Mouse (Mus musculus) right cerebral cortex, postnatal 10 days (tissue): ENCODE results near the gene Gm49416.
"Not testable (repeated sequence)": the region's sequence is repeated elsewhere in the genome, so short reads cannot be mapped to it uniquely, and the experiment has no call there.

ENCODE experiments used
- DNase-seq, 2 experiments: peaks; one replicate each; pipeline ENCODE4 v3.0.0; 2021; ENCODE audit warnings: low spot score in 2 of 2

The Gm49416 gene

DNA sequence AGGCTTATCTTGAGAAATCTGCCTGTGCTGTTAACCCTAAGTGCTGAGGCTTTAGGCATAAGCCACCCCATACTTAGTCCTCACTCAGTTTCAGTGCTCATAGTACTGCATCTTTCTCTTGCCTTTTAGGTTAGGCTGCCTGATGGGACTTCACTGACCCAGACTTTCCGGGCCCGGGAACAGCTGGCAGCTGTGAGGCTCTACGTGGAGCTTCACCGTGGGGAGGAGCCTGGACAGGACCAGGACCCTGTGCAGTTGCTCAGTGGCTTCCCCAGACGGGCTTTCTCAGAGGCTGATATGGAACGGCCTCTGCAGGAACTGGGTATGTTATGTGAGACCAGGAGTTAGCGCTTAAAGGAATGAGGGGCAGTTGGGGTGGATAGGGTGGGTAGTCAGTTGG is 13.7 kb upstream of the Gm49416 start:
- no peak for DNase-seq

DNA sequence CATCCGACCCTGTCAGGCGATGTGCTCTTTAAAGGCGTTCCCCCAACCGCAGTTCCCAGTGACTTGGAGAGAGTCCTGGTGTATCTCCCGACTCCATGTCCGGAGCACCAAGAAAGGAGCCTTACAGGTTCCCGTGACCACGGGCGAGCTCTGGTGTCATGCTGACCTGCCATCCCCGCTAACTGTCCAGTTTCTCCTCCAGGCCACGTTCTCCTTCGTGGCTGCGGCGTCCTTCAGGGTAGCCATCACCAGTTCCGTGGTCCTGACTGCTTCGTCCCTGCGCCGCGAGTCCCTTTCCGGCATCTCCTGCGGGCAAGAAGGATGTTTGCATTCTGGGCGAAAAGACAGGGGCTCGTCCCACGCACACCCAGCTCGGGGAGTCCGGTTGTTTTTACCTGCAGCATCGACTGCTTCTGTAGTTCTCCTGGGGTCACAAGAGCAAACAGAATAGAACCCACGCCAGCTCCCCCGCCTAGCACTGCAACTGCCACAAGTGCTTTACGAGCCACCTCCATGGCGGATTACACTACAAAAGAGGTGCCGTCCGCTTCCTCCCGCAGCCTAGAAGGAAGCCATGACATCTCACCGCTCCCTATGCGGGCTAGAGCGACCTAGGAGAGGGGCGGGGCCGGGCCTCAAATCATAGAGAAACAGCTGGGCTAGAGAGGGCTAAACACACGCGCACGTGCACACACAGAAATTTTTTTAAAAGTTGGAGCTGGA is 8.3 kb upstream of the Gm49416 start, which contains the start of gene Uqcc3:
Gene Uqcc3 (minus strand): TSS at position 613 of the 723 bp plus-strand sequence.
- peak; percentile 92 to 94 for DNase-seq

DNA sequence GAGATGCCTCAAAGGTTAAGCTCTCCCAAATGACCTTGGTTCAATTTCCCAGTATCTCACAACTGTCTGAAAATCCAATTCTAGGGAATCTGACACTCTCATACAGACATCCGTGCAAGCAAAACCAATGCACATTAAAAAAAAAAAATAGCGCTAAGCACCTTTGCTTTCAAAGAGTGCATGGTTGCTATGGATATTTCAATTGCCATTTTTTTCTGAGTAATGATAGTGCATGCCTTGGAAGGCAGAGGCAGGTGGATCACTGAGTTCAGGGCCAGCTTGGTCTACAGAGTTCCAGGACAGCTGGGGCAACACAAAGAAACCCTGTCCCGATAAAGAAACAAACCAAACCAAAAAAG is 7.7 kb upstream of the Gm49416 start:
- DNase-seq, result no peak

GRCm38 (mm10) chr19:8883616-8884015 is 5.1 kb upstream of the Gm49416 start, which contains the start of the genes Lbhd1 and Gm49403:
Lbhd1 (plus strand) TSS chr19:8883732.
Gm49403 (plus strand) TSS chr19:8883930.
- DNase-seq, result no peak

DNA sequence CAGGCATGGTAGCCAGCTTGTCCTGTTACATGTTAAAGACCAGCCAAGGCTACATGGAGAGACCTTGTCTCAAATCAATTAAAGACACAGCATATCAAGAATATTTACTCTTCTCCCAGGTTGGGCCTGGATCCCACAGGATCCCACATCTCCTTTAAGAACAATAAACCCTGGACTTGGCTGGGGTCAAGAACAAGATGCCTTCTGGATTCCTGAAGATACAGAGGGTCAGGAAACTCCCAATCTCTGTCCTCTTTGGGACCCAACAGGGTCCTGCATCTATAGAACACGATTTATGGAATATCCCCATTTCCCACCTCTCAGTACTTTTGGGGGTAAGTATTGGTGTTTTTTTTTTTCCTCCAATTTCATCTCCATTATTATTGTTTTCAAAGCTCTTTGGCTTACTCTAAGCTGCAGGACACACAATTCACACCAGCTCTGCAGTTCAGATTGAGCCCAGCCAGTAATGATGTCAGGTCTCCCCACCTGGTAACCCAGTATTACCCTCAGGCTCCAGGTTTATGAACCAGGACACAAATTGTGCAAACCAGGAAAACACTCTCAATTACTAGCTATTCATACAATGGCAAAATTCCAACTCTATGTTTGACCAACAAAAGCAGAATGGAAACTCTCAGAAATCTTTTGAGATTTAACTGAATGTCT is 1.7 kb upstream of the Gm49416 start:
- DNase-seq, result no peak

GRCm38 (mm10) chr19:8887585-8888463 is 902 bp upstream of the Gm49416 start:
- DNase-seq, result peak in 1 of 2 experiments; percentile 13

- DNase-seq, result peak; percentile 91
Measured at GRCm38 (mm10) chr19:8892829-8893766, 4.4 kb downstream of the Gm49416 start, which contains the start of gene Ints5. Ints5 (plus strand) TSS chr19:8893005.

- DNase-seq, result no peak
Measured at GRCm38 (mm10) chr19:8895397-8895960, 6.8 kb downstream of the Gm49416 start.

GRCm38 (mm10) chr19:8896231-8896630 is 7.5 kb downstream of the Gm49416 start:
- DNase-seq, result not testable (repeated sequence)

GRCm38 (mm10) chr19:8897211-8897864 is 8.6 kb downstream of the Gm49416 start:
- peak; percentile 56 to 60 for DNase-seq

DNA sequence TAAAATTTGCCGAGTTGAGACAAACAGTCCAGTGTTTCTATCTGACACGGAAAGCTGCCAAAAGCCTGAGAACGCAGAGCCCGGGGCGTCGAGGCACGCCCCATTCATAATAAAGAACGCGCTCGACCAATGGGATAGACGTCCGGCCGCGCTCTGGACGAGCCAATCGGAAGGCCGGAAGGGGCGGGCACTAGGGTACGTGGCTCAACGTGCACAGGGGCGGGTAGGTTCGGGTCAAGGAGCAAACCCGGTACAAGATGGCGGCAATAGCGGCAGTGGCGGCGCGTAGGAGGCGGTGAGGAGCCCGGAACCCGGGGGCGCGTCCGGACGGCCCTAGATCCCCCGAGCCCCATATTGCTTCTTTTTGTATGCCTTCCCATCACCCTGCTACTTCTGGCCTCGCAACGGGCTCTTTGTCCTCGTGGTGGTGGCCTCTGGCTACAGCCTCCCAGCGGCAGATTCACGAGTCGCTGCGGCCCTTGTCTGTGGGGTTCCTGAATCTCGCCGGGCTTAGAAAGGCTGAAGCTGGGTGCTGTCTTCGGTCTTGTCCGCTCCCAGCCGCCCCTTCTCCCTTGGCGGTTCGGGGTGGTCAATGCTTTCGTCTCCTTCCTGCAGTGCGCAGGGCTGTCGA is 9.3 kb downstream of the Gm49416 start, which contains the start of gene Ganab:
Gene Ganab (plus strand): TSS at position 207 of the 631 bp plus-strand sequence.
- DNase-seq, result peak; percentile 98

- DNase-seq, result no peak
Measured at GRCm38 (mm10) chr19:8898576-8898975, 9.8 kb downstream of the Gm49416 start.

DNA sequence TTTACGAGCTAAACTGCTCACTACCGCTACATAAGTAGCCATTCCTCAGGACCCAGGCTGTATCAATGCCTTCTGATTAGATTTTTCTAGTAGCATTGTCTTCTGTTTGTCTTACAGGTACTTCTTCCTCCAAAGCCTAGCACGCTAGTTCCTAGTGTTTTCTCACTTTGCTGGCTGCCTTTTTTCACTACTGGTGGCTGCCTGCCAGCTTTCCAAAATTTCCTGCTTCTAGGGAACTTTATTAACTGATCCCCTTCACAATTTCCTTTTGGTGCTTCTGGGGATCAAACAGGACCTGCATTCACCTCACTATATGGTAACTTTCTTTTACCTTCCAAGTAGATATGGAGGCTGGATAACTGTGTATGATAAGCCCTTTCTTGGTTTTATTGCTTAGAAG is 10.4 kb downstream of the Gm49416 start:
- DNase-seq, result no peak

- no peak for DNase-seq
Measured at GRCm38 (mm10) chr19:8903412-8903811, 14.7 kb downstream of the Gm49416 start.

GRCm38 (mm10) chr19:8908531-8908930 is 19.8 kb downstream of the Gm49416 start:
- no peak for DNase-seq

- DNase-seq, result no peak
Measured at GRCm38 (mm10) chr19:8911810-8912209, 23.1 kb downstream of the Gm49416 start.

DNA sequence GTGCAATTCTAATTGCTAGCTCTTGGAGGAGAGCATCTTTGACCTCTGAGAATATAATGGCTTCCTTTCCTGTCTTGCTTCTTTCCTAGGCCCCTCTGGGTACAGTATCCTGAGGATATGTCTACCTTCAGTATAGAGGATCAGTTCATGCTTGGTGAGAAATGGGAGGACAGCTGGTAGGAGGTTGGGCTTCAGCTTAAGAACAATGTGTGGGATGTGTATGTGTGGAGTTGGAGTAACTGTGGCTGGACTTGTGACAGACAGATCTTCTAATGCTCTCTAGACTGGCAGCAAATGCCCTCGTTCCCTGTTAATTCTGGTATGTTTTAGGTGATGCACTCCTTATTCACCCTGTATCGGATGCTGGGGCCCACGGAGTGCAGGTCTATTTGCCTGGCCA is 25.5 kb downstream of the Gm49416 start:
- DNase-seq, result no peak

DNA sequence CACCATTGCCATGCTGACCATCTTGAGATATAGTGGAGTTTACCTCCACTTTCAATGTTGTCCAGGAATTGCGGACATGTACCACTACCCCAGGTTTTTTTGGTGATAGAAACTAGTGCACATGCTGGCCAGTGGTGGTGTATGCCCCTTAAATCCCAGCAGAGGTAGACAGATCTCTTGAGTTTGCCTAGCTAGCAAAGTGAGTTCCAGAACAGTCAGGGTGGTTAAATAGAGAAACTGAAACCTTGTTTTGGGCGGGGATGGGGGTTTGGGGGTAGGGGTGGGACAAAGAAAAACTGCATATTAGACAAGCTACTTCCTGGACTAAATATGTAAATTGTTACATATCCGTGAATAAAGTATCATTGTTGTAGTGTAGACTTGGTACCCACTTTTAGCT is 30.3 kb downstream of the Gm49416 start:
- DNase-seq, result no peak

- DNase-seq, result no peak
Measured at GRCm38 (mm10) chr19:8919684-8920072, 31.0 kb downstream of the Gm49416 start.
